Mouse (Mus musculus) embryonic facial prominence, embryonic 15.5 days (tissue): ENCODE measurements at regions not wholly inside any gene's neighbourhood (a gene's known extent, or its start where the extent isn't known, plus 50 kb on each side); places are given as distances from the start of the nearest gene placed in this dataset.

ENCODE experiments used
- ATAC-seq: fragments of 200-750 bp; cut with Nextera tagmentation; 2 replicates; pipeline ENCODE4 v1.8.0; 2017; ENCODE audit warnings: low read depth, moderate TSS enrichment; ENCODE audit not compliant: insufficient number of reproducible peaks, low FRiP score, low TSS enrichment
- H3K27ac ChIP-seq: fragments of 300-500 bp; sonication (generic); replicated peaks from 2 replicates; pipeline ENCODE4 v1.5.1; 2015; ENCODE audit warnings: mild to moderate bottlenecking, inconsistent platforms
- H3K27me3 ChIP-seq: fragments of 300-500 bp; sonication (generic); 2 replicates; pipeline ENCODE4 v1.6.1; 2015; ENCODE audit warnings: inconsistent platforms
- H3K36me3 ChIP-seq: fragments of 300-500 bp; sonication (generic); 2 replicates; pipeline ENCODE4 v1.6.1; 2015; ENCODE audit warnings: mild to moderate bottlenecking, inconsistent platforms
- H3K4me1 ChIP-seq: fragments of 300-500 bp; sonication (generic); 2 replicates; pipeline ENCODE4 v1.6.1; 2015; ENCODE audit warnings: inconsistent platforms
- H3K4me2 ChIP-seq: fragments of 300-500 bp; sonication (generic); replicated peaks from 2 replicates; pipeline ENCODE4 v1.6.1; 2015; ENCODE audit warnings: mild to moderate bottlenecking, inconsistent platforms
- H3K4me3 ChIP-seq: fragments of 300-500 bp; sonication (generic); replicated peaks from 2 replicates; pipeline ENCODE4 v1.5.1; 2015; ENCODE audit warnings: mild to moderate bottlenecking, inconsistent platforms
- H3K9ac ChIP-seq: fragments of 300-500 bp; sonication (generic); 2 replicates; pipeline ENCODE4 v1.6.1; 2015; ENCODE audit warnings: inconsistent platforms
- H3K9me3 ChIP-seq: fragments of 300-500 bp; sonication (generic); replicated peaks from 2 replicates; pipeline ENCODE4 v1.6.1; 2016; ENCODE audit warnings: inconsistent platforms
- WGBS: fragments of 180-500 bp; shearing (Covaris S2); methylation state at CpG from one replicate; pipeline ENCODE4 v1.1.7; 2015; 5-methylcytosine and 5-hydroxymethylcytosine counted together

- H3K9ac ChIP-seq: no peak overlapping the region
- H3K27ac ChIP-seq: no peak overlapping the region
- no peaks in the 10 kb centered on the region for H3K27me3 ChIP-seq
- no peak overlapping the region for H3K4me3 ChIP-seq
- H3K9me3 ChIP-seq: no peaks in the 10 kb centered on the region
- 0 out of 2 replicates have a peak, but pooled peaks cover 4% of the 10 kb centered on the region for H3K4me1 ChIP-seq
- no peak for ATAC-seq
- H3K4me2 ChIP-seq: no peak overlapping the region
- 64% methylated on average over 7 of the region's 7 CpGs for WGBS
- H3K36me3 ChIP-seq: no peaks in the 10 kb centered on the region
These were observed 273.9 kb downstream of the Dhx35 start for GRCm38 (mm10) chr2:159068303-159069020.

- Histone ChIP-seq H3K27ac (no peak overlapping the region), H3K9ac (no peak overlapping the region), H3K36me3 (no peaks in the 10 kb centered on the region), H3K9me3 (no peaks in the 10 kb centered on the region), H3K4me3 (no peak overlapping the region), H3K4me1 (0 out of 2 replicates have a peak, but pooled peaks cover 4% of the 10 kb centered on the region), H3K27me3 (no peaks in the 10 kb centered on the region), H3K4me2 (no peak overlapping the region)
- WGBS: 23% methylated on average over 6 of the region's 6 CpGs
- no peak for ATAC-seq
These were observed 274.6 kb downstream of the Dhx35 start for GRCm38 (mm10) chr2:159069180-159069579.

- Histone ChIP-seq H3K4me2 (no peak overlapping the region), H3K27me3 (no peaks in the 10 kb centered on the region), H3K27ac (no peak overlapping the region), H3K4me3 (no peak overlapping the region), H3K36me3 (no peaks in the 10 kb centered on the region), H3K4me1 (0 out of 2 replicates have a peak, but pooled peaks cover 4% of the 10 kb centered on the region), H3K9ac (no peak overlapping the region), H3K9me3 (no peaks in the 10 kb centered on the region)
- 86% methylated on average over 7 of the region's 7 CpGs for WGBS
- no peak for ATAC-seq
These were observed 278.5 kb downstream of the Dhx35 start for GRCm38 (mm10) chr2:159072997-159073690.

GRCm38 (mm10) chr2:159079836-159080235, 285.2 kb downstream of the Dhx35 start:
- no peak overlapping the region for H3K27ac ChIP-seq
- WGBS: 82% methylated on average over 7 of the region's 7 CpGs
- H3K4me1 ChIP-seq: no peaks in the 10 kb centered on the region
- H3K36me3 ChIP-seq: no peaks in the 10 kb centered on the region
- no peak overlapping the region for H3K9ac ChIP-seq
- no peak for ATAC-seq
- no peak overlapping the region for H3K4me3 ChIP-seq
- H3K4me2 ChIP-seq: no peak overlapping the region
- no peaks in the 10 kb centered on the region for H3K27me3 ChIP-seq
- no peaks in the 10 kb centered on the region for H3K9me3 ChIP-seq

GRCm38 (mm10) chr2:159080784-159081544, 286.4 kb downstream of the Dhx35 start:
- no peaks in the 10 kb centered on the region for H3K4me1 ChIP-seq
- H3K9me3 ChIP-seq: no peaks in the 10 kb centered on the region
- H3K27ac ChIP-seq: no peak overlapping the region
- H3K4me2 ChIP-seq: no peak overlapping the region
- no peak for ATAC-seq
- no peaks in the 10 kb centered on the region for H3K27me3 ChIP-seq
- 79% methylated on average over 19 of the region's 19 CpGs for WGBS
- H3K9ac ChIP-seq: no peak overlapping the region
- H3K36me3 ChIP-seq: no peaks in the 10 kb centered on the region
- H3K4me3 ChIP-seq: no peak overlapping the region

- Histone ChIP-seq H3K27me3 (no peaks in the 10 kb centered on the region), H3K9me3 (no peaks in the 10 kb centered on the region), H3K4me2 (no peak overlapping the region), H3K4me3 (no peak overlapping the region), H3K4me1 (no peaks in the 10 kb centered on the region), H3K36me3 (no peaks in the 10 kb centered on the region), H3K27ac (no peak overlapping the region), H3K9ac (no peak overlapping the region)
- WGBS: 76% methylated on average over 2 of the region's 2 CpGs
- no peak for ATAC-seq
These were observed 292.2 kb downstream of the Dhx35 start for GRCm38 (mm10) chr2:159086836-159087235.

- H3K27ac ChIP-seq: no peak overlapping the region
- H3K9me3 ChIP-seq: no peaks in the 10 kb centered on the region
- no peaks in the 10 kb centered on the region for H3K4me1 ChIP-seq
- H3K4me2 ChIP-seq: no peak overlapping the region
- 89% methylated on average over 4 of the region's 4 CpGs for WGBS
- no peak overlapping the region for H3K9ac ChIP-seq
- H3K27me3 ChIP-seq: no peaks in the 10 kb centered on the region
- H3K4me3 ChIP-seq: no peak overlapping the region
- H3K36me3 ChIP-seq: no peaks in the 10 kb centered on the region
- no peak for ATAC-seq
These were observed 293.6 kb downstream of the Dhx35 start for GRCm38 (mm10) chr2:159088196-159088595.

GRCm38 (mm10) chr2:159096667-159097066, 302.1 kb downstream of the Dhx35 start:
- Histone ChIP-seq H3K9me3 (no peaks in the 10 kb centered on the region), H3K4me2 (no peak overlapping the region), H3K27me3 (no peaks in the 10 kb centered on the region), H3K4me1 (peaks cover 10% of the 10 kb centered on the region; the same call in 1 of the 2 replicates), H3K27ac (no peak overlapping the region), H3K4me3 (no peak overlapping the region), H3K9ac (no peak overlapping the region), H3K36me3 (no peaks in the 10 kb centered on the region)
- ATAC-seq: no peak
- 25% methylated on average over 2 of the region's 2 CpGs for WGBS

GRCm38 (mm10) chr2:159134042-159134441, 339.4 kb downstream of the Dhx35 start:
- Histone ChIP-seq H3K9ac (no peak overlapping the region), H3K4me3 (no peak overlapping the region), H3K36me3 (no peaks in the 10 kb centered on the region), H3K4me2 (no peak overlapping the region), H3K27ac (no peak overlapping the region), H3K27me3 (no peaks in the 10 kb centered on the region), H3K4me1 (no peaks in the 10 kb centered on the region), H3K9me3 (0 out of 2 replicates have a peak, but pooled peaks cover 4% of the 10 kb centered on the region)
- WGBS: 41% methylated on average over 6 of the region's 6 CpGs
- no peak for ATAC-seq

- H3K9ac ChIP-seq: no peak overlapping the region
- no peaks in the 10 kb centered on the region for H3K9me3 ChIP-seq
- no peaks in the 10 kb centered on the region for H3K4me1 ChIP-seq
- H3K4me2 ChIP-seq: no peak overlapping the region
- 95% methylated on average over 2 of the region's 2 CpGs for WGBS
- H3K36me3 ChIP-seq: no peaks in the 10 kb centered on the region
- no peak overlapping the region for H3K27ac ChIP-seq
- no peak for ATAC-seq
- no peaks in the 10 kb centered on the region for H3K27me3 ChIP-seq
- H3K4me3 ChIP-seq: no peak overlapping the region
These were observed 344.0 kb downstream of the Dhx35 start for GRCm38 (mm10) chr2:159138603-159139002.

- Histone ChIP-seq H3K4me1 (no peaks in the 10 kb centered on the region), H3K9ac (no peak overlapping the region), H3K4me2 (no peak overlapping the region), H3K4me3 (no peak overlapping the region), H3K36me3 (no peaks in the 10 kb centered on the region), H3K27me3 (no peaks in the 10 kb centered on the region), H3K9me3 (no peaks in the 10 kb centered on the region), H3K27ac (no peak overlapping the region)
- 80% methylated on average over 6 of the region's 6 CpGs for WGBS
- ATAC-seq: no peak
These were observed 351.4 kb downstream of the Dhx35 start for GRCm38 (mm10) chr2:159145980-159146379.
